Mouse (Mus musculus): Measurements from ENCODE around the gene Rxfp4. TPM values are rescaled to one million over a fixed set of nuclear protein-coding genes. Genes with fewer than 3 reads are reported as not detected.

Gene Rxfp4
- polyA plus RNA-seq, 1 experiment from 2014 or later: not detected

GRCm38 (mm10) chr3:88647779-88648413 lies 5.0 kb downstream of the Rxfp4 start:
- Histone ChIP-seq H3K27ac (ENCODE audit: low read depth, low read length) (no peak overlapping the region), H3K4me3 (ENCODE audit: low read depth, low read length) (no peak overlapping the region), H3K36me3 (ENCODE audit: control insufficient read depth, insufficient read depth, low read length) (peaks cover 19% of the 10 kb centered on the region), H3K4me2 (replicated peaks; ENCODE audit: low read depth, low read length) (no peak overlapping the region), H3K9ac (ENCODE audit: low read depth, low read length) (no peak overlapping the region), H3K9me3 (ENCODE audit: control insufficient read depth, low read length) (no peaks in the 10 kb centered on the region), H3K27me3 (ENCODE audit: control insufficient read depth, insufficient read depth, low read length) (no peaks in the 10 kb centered on the region), H3K4me1 (replicated peaks; ENCODE audit: control insufficient read depth, insufficient read depth, low read length) (no peaks in the 10 kb centered on the region)
- ATAC-seq (ENCODE audit: low FRiP score) (no peak), DNase-seq (ENCODE audit: low spot score) (no peak)
- 95% methylated on average over 14 of the region's 14 CpGs for WGBS

GRCm38 (mm10) chr3:88647076-88647475 lies 5.9 kb downstream of the Rxfp4 start:
- Histone ChIP-seq H3K9me3 (ENCODE audit: control insufficient read depth, low read length) (no peaks in the 10 kb centered on the region), H3K4me2 (replicated peaks; ENCODE audit: low read depth, low read length) (no peak overlapping the region), H3K4me1 (replicated peaks; ENCODE audit: control insufficient read depth, insufficient read depth, low read length) (no peaks in the 10 kb centered on the region), H3K9ac (ENCODE audit: low read depth, low read length) (no peak overlapping the region), H3K36me3 (ENCODE audit: control insufficient read depth, insufficient read depth, low read length) (peaks cover 21% of the 10 kb centered on the region), H3K4me3 (ENCODE audit: low read depth, low read length) (no peak overlapping the region), H3K27ac (ENCODE audit: low read depth, low read length) (no peak overlapping the region), H3K27me3 (ENCODE audit: control insufficient read depth, insufficient read depth, low read length) (no peaks in the 10 kb centered on the region)
- ATAC-seq (ENCODE audit: low FRiP score): no peak
- 90% methylated on average over 3 of the region's 3 CpGs for WGBS
- DNase-seq (ENCODE audit: low spot score): no peak

GRCm38 (mm10) chr3:88646426-88646995 lies 6.4 kb downstream of the Rxfp4 start:
- 82% methylated on average over 6 of the region's 6 CpGs for WGBS
- DNase-seq (ENCODE audit: low spot score) (no peak), ATAC-seq (ENCODE audit: low FRiP score) (no peak)
- Histone ChIP-seq H3K4me1 (replicated peaks; ENCODE audit: control insufficient read depth, insufficient read depth, low read length) (no peaks in the 10 kb centered on the region), H3K27me3 (ENCODE audit: control insufficient read depth, insufficient read depth, low read length) (no peaks in the 10 kb centered on the region), H3K4me2 (replicated peaks; ENCODE audit: low read depth, low read length) (no peak overlapping the region), H3K4me3 (ENCODE audit: low read depth, low read length) (no peak overlapping the region), H3K36me3 (ENCODE audit: control insufficient read depth, insufficient read depth, low read length) (peaks cover 21% of the 10 kb centered on the region), H3K27ac (ENCODE audit: low read depth, low read length) (no peak overlapping the region), H3K9me3 (ENCODE audit: control insufficient read depth, low read length) (no peaks in the 10 kb centered on the region), H3K9ac (ENCODE audit: low read depth, low read length) (no peak overlapping the region)

- Histone ChIP-seq H3K9ac (ENCODE audit: low read depth, low read length) (no peak overlapping the region), H3K4me2 (replicated peaks; ENCODE audit: low read depth, low read length) (no peak overlapping the region), H3K9me3 (ENCODE audit: control insufficient read depth, low read length) (no peaks in the 10 kb centered on the region), H3K36me3 (ENCODE audit: control insufficient read depth, insufficient read depth, low read length) (peaks cover 23% of the 10 kb centered on the region), H3K27ac (ENCODE audit: low read depth, low read length) (no peak overlapping the region), H3K27me3 (ENCODE audit: control insufficient read depth, insufficient read depth, low read length) (no peaks in the 10 kb centered on the region), H3K4me3 (ENCODE audit: low read depth, low read length) (no peak overlapping the region), H3K4me1 (replicated peaks; ENCODE audit: control insufficient read depth, insufficient read depth, low read length) (no peaks in the 10 kb centered on the region)
- ATAC-seq (ENCODE audit: low FRiP score) (no peak), DNase-seq (ENCODE audit: low spot score) (no peak)
- WGBS: 96% methylated on average over 12 of the region's 12 CpGs
Measured at GRCm38 (mm10) chr3:88645937-88646336, 7.0 kb downstream of the Rxfp4 start.

GRCm38 (mm10) chr3:88643078-88643477 lies 9.9 kb downstream of the Rxfp4 start:
- peaks cover 40% of the 10 kb centered on the region for H3K36me3 ChIP-seq (ENCODE audit: control insufficient read depth, insufficient read depth, low read length)
- WGBS: 78% methylated on average over 5 of the region's 5 CpGs

GRCm38 (mm10) chr3:88640676-88641075 lies 12.3 kb downstream of the Rxfp4 start:
- H3K4me1 ChIP-seq (replicated peaks; ENCODE audit: control insufficient read depth, insufficient read depth, low read length): no peaks in the 10 kb centered on the region
- H3K27me3 ChIP-seq (ENCODE audit: control insufficient read depth, insufficient read depth, low read length): no peaks in the 10 kb centered on the region
- no peak overlapping the region for H3K27ac ChIP-seq (ENCODE audit: low read depth, low read length)
- no peaks in the 10 kb centered on the region for H3K9me3 ChIP-seq (ENCODE audit: control insufficient read depth, low read length)
- H3K36me3 ChIP-seq (ENCODE audit: control insufficient read depth, insufficient read depth, low read length): peaks cover 53% of the 10 kb centered on the region
- 81% methylated on average over 1 of the region's 1 CpGs for WGBS
- H3K4me3 ChIP-seq (ENCODE audit: low read depth, low read length): no peak overlapping the region
- peak; percentile 79 for DNase-seq (ENCODE audit: low spot score)
- no peak for ATAC-seq (ENCODE audit: low FRiP score)
- no peak overlapping the region for H3K4me2 ChIP-seq (replicated peaks; ENCODE audit: low read depth, low read length)
- no peak overlapping the region for H3K9ac ChIP-seq (ENCODE audit: low read depth, low read length)

More at GRCm38 (mm10) chr3:88643078-88643477, 9.9 kb downstream of the Rxfp4 start:
- H3K27me3 ChIP-seq (ENCODE audit: control insufficient read depth, insufficient read depth, low read length): no peaks in the 10 kb centered on the region
- ATAC-seq (ENCODE audit: low FRiP score) (no peak), DNase-seq (ENCODE audit: low spot score) (no peak)
- no peak overlapping the region for H3K4me2 ChIP-seq (replicated peaks; ENCODE audit: low read depth, low read length)
- no peak overlapping the region for H3K4me3 ChIP-seq (ENCODE audit: low read depth, low read length)
- H3K27ac ChIP-seq (ENCODE audit: low read depth, low read length): no peak overlapping the region
- no peaks in the 10 kb centered on the region for H3K4me1 ChIP-seq (replicated peaks; ENCODE audit: control insufficient read depth, insufficient read depth, low read length)
- H3K9me3 ChIP-seq (ENCODE audit: control insufficient read depth, low read length): no peaks in the 10 kb centered on the region
- no peak overlapping the region for H3K9ac ChIP-seq (ENCODE audit: low read depth, low read length)

GRCm38 (mm10) chr3:88639239-88639638 lies 13.7 kb downstream of the Rxfp4 start:
- Histone ChIP-seq H3K27me3 (ENCODE audit: control insufficient read depth, insufficient read depth, low read length) (no peaks in the 10 kb centered on the region), H3K4me2 (replicated peaks; ENCODE audit: low read depth, low read length) (no peak overlapping the region), H3K4me1 (replicated peaks; ENCODE audit: control insufficient read depth, insufficient read depth, low read length) (no peaks in the 10 kb centered on the region), H3K4me3 (ENCODE audit: low read depth, low read length) (no peak overlapping the region), H3K9ac (ENCODE audit: low read depth, low read length) (no peak overlapping the region), H3K36me3 (ENCODE audit: control insufficient read depth, insufficient read depth, low read length) (peaks cover 60% of the 10 kb centered on the region), H3K9me3 (ENCODE audit: control insufficient read depth, low read length) (no peaks in the 10 kb centered on the region), H3K27ac (ENCODE audit: low read depth, low read length) (no peak overlapping the region)
- DNase-seq (ENCODE audit: low spot score) (no peak), ATAC-seq (ENCODE audit: low FRiP score) (no peak)
- 93% methylated on average over 12 of the region's 12 CpGs for WGBS

- DNase-seq (ENCODE audit: low spot score) (no peak), ATAC-seq (ENCODE audit: low FRiP score) (no peak)
- Histone ChIP-seq H3K4me1 (replicated peaks; ENCODE audit: control insufficient read depth, insufficient read depth, low read length) (no peaks in the 10 kb centered on the region), H3K9ac (ENCODE audit: low read depth, low read length) (no peak overlapping the region), H3K27ac (ENCODE audit: low read depth, low read length) (no peak overlapping the region), H3K4me3 (ENCODE audit: low read depth, low read length) (no peak overlapping the region), H3K27me3 (ENCODE audit: control insufficient read depth, insufficient read depth, low read length) (no peaks in the 10 kb centered on the region), H3K4me2 (replicated peaks; ENCODE audit: low read depth, low read length) (no peak overlapping the region), H3K9me3 (ENCODE audit: control insufficient read depth, low read length) (no peaks in the 10 kb centered on the region), H3K36me3 (ENCODE audit: control insufficient read depth, insufficient read depth, low read length) (peaks cover 51% of the 10 kb centered on the region)
- WGBS: 94% methylated on average over 5 of the region's 5 CpGs
Measured at GRCm38 (mm10) chr3:88637134-88637533, 15.8 kb downstream of the Rxfp4 start.

- Histone ChIP-seq H3K4me3 (ENCODE audit: low read depth, low read length) (no peak overlapping the region), H3K27me3 (ENCODE audit: control insufficient read depth, insufficient read depth, low read length) (no peaks in the 10 kb centered on the region), H3K4me1 (replicated peaks; ENCODE audit: control insufficient read depth, insufficient read depth, low read length) (no peaks in the 10 kb centered on the region), H3K4me2 (replicated peaks; ENCODE audit: low read depth, low read length) (no peak overlapping the region), H3K36me3 (ENCODE audit: control insufficient read depth, insufficient read depth, low read length) (peaks cover 52% of the 10 kb centered on the region), H3K9ac (ENCODE audit: low read depth, low read length) (no peak overlapping the region), H3K9me3 (ENCODE audit: control insufficient read depth, low read length) (no peaks in the 10 kb centered on the region), H3K27ac (ENCODE audit: low read depth, low read length) (no peak overlapping the region)
- DNase-seq (ENCODE audit: low spot score) (no peak), ATAC-seq (ENCODE audit: low FRiP score) (no peak)
- 95% methylated on average over 7 of the region's 8 CpGs for WGBS
Measured at GRCm38 (mm10) chr3:88636555-88636986, 16.4 kb downstream of the Rxfp4 start.
